Mouse (Mus musculus) spleen, adult 18-20 months (tissue): ENCODE results near the gene Gm31371.
A peak's percentile ranks its signal among the peaks of the same experiment; 100 is the strongest.
"Not testable (repeated sequence)": the region's sequence is repeated elsewhere in the genome, so short reads cannot be mapped to it uniquely, and the experiment has no call there.

Experiments
- DNase-seq, 2 experiments: peaks; one replicate each; pipeline ENCODE4 v3.0.0; 2022; ENCODE audit warnings: mixed read lengths in 2 of 2

The Gm31371 gene

DNA sequence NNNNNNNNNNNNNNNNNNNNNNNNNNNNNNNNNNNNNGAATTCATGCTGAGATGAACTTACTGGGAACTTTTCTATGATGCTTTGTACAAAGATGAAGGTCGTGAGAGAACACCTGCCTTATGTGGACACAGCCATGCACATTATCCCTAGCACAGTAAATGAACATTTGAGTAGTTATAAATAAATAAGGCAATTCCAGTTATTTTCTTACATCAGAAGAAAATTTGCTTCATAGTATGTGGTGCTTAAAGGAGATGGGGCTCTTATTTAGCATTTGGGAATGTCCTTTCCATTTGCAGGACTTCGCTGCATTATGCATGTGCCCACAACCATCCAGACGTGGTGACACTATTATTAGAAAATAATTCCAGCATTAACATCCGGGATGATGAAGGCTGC, at the start of gene Gm31371:
Gene Gm31371 (plus strand): TSS at position 301 of the 400 bp plus-strand sequence.
- not testable (repeated sequence) for DNase-seq

DNA sequence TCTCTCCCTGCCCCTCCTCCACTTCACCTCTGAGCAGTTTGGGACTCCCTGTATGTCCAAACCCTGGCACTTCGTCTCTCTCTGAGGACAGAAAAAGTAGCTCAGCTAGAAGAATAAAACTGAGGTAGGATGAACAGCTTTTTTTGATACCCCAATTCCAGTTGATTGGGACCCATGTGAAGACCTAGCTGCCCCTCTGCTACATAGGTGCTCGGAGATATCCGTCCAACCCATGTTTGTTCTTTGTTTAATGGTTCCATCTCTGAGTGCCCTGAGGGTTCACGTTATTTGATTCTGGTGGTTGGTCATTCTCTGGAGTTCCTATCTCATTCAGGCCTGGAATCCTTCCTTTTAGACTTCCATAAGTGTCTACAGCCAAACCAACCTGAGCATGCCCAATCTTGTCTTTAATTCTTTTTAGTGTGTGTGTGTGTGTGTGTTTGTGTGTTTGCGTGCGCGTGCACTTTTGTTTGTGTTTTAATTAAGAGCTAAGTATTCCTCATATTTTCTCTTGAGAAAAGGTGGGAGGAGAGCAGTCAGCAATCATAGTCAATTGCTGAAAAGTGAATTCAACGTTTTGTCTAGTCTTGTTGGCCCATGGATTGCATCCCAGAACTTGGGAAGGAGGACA, 3.3 kb downstream of the Gm31371 start:
- DNase-seq, result not testable (repeated sequence)

DNA sequence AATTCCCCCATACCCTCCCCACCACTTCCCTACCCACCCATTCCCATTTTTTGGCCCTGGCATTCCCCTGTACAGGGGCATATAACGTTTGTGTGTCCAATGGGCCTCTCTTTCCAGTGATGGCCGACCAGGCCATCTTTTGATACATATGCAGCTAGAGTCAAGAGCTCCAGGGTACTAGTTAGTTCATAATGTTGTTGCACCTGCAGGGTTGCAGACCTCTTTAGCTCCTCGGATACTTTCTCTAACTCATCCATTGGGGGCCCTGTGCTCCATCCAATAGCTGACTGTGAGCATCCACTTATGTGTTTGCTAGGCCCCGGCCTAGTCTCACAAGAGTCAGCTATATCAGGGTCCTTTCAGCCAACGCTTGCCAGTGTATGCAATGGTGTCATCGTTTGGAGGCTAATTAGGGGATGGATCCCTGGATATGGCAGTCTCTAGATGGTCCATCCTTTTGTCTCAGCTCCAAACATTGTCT, 5.7 kb downstream of the Gm31371 start:
- DNase-seq, result peak in 1 of 2 experiments; percentile 12

DNA sequence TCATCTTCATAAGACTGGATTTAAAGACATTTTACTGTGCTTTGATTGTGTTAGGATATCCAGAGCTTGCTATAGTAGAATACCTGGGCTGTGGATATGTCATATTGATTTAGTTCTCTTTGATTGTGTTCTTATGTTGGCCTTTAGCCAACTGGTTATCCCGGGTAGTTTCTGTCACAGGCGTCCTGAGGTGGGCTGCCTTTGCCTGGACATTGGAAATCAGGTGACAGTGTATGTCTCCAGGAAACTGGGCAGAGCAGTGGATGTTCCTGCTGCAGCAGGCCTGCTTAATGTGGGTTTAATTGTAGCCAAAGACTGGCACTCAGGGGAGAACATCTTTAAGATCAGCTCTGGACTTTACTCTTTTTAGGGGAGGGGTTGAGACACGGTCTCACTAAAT, 15.9 kb downstream of the Gm31371 start:
- not testable (repeated sequence) for DNase-seq

DNA sequence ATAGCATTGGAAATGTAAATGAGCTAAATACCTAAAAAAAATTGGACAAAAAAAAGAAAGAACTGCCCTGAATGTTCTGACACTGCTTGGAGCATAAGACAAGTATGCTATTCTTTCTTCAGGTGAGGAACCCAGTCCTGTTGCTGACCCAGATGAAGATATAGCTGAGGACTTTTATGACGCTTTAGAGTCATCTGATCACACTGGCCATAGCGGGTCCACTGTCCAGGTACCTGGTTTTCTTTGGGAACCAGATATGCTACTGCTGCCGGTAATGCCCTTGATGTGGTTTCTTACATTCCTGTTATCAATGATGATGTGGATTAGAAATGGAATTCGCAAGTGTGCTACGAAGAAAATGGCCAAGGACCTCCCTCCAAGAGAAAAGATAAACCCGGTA, 31.1 kb downstream of the Gm31371 start:
- peak in 1 of 2 experiments; percentile 5 for DNase-seq

DNA sequence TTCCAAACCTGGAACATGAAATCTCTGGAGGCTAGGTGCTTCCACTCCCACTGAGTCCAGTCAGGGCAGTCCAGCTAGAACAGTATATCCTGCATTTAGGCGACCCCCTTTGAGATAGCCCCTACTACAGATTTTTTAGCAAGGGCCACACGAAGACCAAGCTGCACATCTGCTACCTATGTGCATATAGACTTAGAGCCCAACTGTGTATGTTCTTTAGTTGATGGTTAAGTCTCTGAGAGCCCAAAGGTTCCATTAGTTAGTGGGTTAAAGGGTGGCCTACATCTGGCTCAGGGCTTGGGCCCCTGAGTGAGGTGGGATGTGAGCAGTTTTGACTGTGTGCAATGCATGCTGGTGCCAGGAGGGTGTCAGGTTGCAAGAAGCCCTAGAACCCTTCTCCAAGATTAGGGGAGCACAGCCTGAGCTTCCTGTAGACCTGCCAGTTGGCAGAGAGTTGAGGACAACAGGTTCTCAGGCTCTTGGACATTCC, 32.4 kb downstream of the Gm31371 start:
- DNase-seq, result peak in 1 of 2 experiments; percentile 3

DNA sequence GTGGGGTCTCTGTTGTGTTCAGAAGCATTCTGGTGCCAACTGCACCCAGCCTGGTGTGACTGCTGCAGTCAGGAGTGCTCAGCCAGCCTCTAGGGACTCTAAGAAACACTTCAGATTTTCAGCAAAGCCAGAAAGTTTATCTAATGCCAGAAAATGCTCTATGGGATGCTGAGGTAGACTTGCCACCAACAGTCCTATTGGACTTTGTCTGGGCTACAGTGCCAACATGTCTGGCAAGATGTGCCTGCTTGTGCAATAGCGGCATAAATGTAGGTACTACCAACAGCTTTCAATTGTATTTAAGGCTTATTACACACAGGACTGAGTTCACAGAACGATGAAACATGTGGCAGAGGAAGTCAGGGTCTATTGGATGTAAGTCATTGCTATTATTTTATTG, 57.7 kb downstream of the Gm31371 start:
- no peak for DNase-seq

DNA sequence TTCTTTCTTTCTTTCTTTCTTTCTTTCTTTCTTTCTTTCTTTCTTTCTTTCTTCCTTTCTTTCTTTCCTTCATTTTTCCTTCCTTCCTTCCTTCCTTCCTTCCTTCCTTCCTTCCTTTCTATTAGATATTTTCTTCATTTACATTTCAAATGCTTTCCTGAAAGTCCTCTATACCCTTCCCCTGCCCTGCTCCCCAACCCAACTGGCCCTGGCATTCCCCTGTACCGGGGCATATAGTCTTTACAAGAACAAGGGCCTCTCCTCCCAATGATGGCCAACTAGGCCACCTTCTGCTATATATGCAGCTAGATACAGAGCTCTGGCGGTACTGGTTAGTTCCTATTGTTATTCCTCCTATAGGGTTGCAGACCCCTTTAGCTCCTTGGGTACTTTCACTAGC, 60.6 kb downstream of the Gm31371 start:
- peak in 1 of 2 experiments; percentile 11 for DNase-seq

DNA sequence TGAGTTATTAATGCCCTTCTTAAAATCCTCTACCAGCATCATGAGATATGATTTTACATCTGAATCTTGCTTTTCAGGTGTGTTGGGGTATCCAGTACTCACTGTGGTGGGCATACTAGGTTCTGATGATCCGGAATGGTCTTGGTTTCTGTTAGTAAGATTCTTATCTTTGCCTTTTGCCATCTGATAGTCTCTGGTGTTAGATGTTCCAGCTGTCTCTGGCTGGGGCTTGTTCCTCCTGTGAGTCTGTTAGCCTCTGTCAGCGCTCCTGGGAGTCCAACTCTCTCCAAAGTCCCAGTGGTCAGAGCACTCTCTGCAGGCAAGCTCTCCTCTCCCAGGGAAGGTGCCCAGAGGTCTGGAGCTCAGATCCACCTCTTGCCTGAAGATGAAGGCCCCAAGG, 65.0 kb downstream of the Gm31371 start:
- DNase-seq, result peak; percentile 14 to 21

DNA sequence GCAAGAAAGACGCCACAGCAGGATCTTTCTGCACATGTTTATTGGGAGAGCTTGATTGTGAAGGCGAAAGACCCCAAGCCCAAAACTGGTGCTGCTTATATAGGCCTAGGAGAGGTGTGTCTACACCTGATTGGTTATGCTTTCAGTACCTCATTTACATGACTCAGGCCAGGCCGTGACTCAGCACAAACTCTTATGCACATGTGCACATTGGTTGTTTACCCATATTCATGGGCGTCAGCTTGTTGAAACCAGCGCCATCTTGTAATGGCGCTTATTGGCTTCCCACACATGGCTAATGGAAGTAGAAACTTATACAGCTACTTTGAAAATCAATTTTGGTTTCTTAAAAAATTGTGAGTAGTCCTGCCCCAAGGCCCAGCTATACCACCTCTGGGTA, 72.0 kb downstream of the Gm31371 start:
- not testable (repeated sequence) for DNase-seq
